Comparison of ENCODE assay signal across 17 mouse cellular contexts in genomic region chr8:120004705-120005381, GRCm38 (mm10). TPM values are rescaled to one million over a fixed set of nuclear protein-coding genes. Genes with fewer than 3 reads are reported as not detected.
DNase-seq lines count a peak whose midpoint lies in the region; ATAC-seq and TF ChIP-seq lines count a peak whose summit lies in the region.
"Had no signal": no experiment of that assay in that cellular context is flagged by ENCODE, and none has a peak within 500 bp of the region (broad histone marks: within the 10 kb centered on the region; RNA-seq: fewer than 3 reads in every experiment).

No protein-coding gene starts in this region.

- no peak for DNase-seq in heart, postnatal 25 days (ENCODE audit: low spot score)
- no peak for DNase-seq in lung, embryonic 14.5 days
- DNase-seq in lung, postnatal 36 days = no peak
- no peak for DNase-seq in cerebellum, adult 2 months
- DNase-seq: cerebellum, postnatal 14 days; layer of hippocampus, postnatal 36 days; lung, adult 2 months; right cerebral cortex, adult 18-20 months; thymus, adult 2 months had no signal

- H3K27me3 ChIP-seq in heart, embryonic 11.5 days (ENCODE audit: control insufficient read depth, insufficient read depth, low read length) = 0 out of 2 replicates have a peak, but pooled peaks cover 4% of the 10 kb centered on the region
- no peaks in the 10 kb centered on the region for H3K27me3 ChIP-seq in lung, embryonic 14.5 days (ENCODE audit: insufficient read depth, low read length)
- H3K27me3 ChIP-seq in intestine, embryonic 15.5 days (replicated peaks) = no peaks in the 10 kb centered on the region
- H3K27me3 ChIP-seq in small intestine, adult 2 months (ENCODE audit: control insufficient read depth, insufficient read depth, low read length) = no peaks in the 10 kb centered on the region
- H3K27me3 ChIP-seq in cerebellum, adult 2 months (ENCODE audit: control insufficient read depth, insufficient read depth, low read length) = no peaks in the 10 kb centered on the region
- H3K27me3 ChIP-seq: embryonic facial prominence, embryonic 15.5 days; forebrain, embryonic 13.5 days; hindbrain, embryonic 15.5 days; midbrain, embryonic 13.5 days had no signal

- H3K27ac ChIP-seq in heart, embryonic 11.5 days (ENCODE audit: low read depth, low read length) = 0 out of 2 replicates have a peak overlapping the region, but pooled peaks have one; percentile 3
- peak overlapping the region; percentile 51 for H3K27ac ChIP-seq in lung, embryonic 14.5 days (ENCODE audit: low read depth)
- H3K27ac ChIP-seq in intestine, embryonic 15.5 days = peak overlapping the region; percentile 85
- H3K27ac ChIP-seq in small intestine, adult 2 months (ENCODE audit: insufficient read depth, low read depth, low read length) = peak overlapping the region; percentile 20; the same call in 1 of the 2 replicates
- no peak overlapping the region for H3K27ac ChIP-seq in cerebellum, adult 2 months (ENCODE audit: insufficient read depth, low read length)
- H3K27ac ChIP-seq: embryonic facial prominence, embryonic 15.5 days; forebrain, embryonic 13.5 days; hindbrain, embryonic 15.5 days; midbrain, embryonic 13.5 days had no signal

- intact Hi-C loops in heart, postnatal 25 days (cut with DNase I) = loop anchor here (5.0 kb wide), 1 partner anchor 37 kb away; no protein-coding TSS in a partner anchor

- ATAC-seq in heart, embryonic 11.5 days (replicated peaks; ENCODE audit: insufficient number of reproducible peaks, low FRiP score, low TSS enrichment) = no peak
- no peak for ATAC-seq in lung, embryonic 14.5 days (ENCODE audit: insufficient read depth)
- ATAC-seq in intestine, embryonic 15.5 days = 0 out of 2 replicates have a peak, but pooled peaks have one; percentile 5
- no peak for ATAC-seq in inflammation-experienced regulatory T-cells, adult 6 months
- ATAC-seq: forebrain, embryonic 13.5 days had no signal

- whole genome bisulfite sequencing in heart, embryonic 11.5 days (ENCODE audit: insufficient replicate concordance) = 63% methylated on average over 2 of the region's 2 CpGs
- WGBS in lung, embryonic 14.5 days = 22% methylated on average over 2 of the region's 2 CpGs
- WGBS in intestine, embryonic 15.5 days = 19% methylated on average over 2 of the region's 2 CpGs
- 38% methylated on average over 2 of the region's 2 CpGs for WGBS in small intestine, adult 2 months
- WGBS in cerebellum, adult 2 months = 47% methylated on average over 2 of the region's 2 CpGs

- H3K9ac ChIP-seq in heart, embryonic 11.5 days (ENCODE audit: low read depth, low read length) = no peak overlapping the region
- H3K9ac ChIP-seq in lung, embryonic 14.5 days = no peak overlapping the region
- no peak overlapping the region for H3K9ac ChIP-seq in intestine, embryonic 15.5 days
- H3K9ac ChIP-seq: embryonic facial prominence, embryonic 15.5 days; forebrain, embryonic 13.5 days; hindbrain, embryonic 15.5 days; midbrain, embryonic 13.5 days had no signal

- H3K4me1 ChIP-seq in heart, embryonic 11.5 days (ENCODE audit: control insufficient read depth, insufficient read depth, low read length) = peaks cover 16% of the 10 kb centered on the region; the same call in 1 of the 2 replicates
- H3K4me1 ChIP-seq in lung, embryonic 14.5 days (ENCODE audit: insufficient read depth) = 0 out of 2 replicates have a peak, but pooled peaks cover 11% of the 10 kb centered on the region
- peaks cover 41% of the 10 kb centered on the region for H3K4me1 ChIP-seq in intestine, embryonic 15.5 days (replicated peaks)
- peaks cover 4% of the 10 kb centered on the region; the same call in 1 of the 2 replicates for H3K4me1 ChIP-seq in small intestine, adult 2 months (ENCODE audit: control insufficient read depth, insufficient read depth, insufficient read length, low read length)
- 0 out of 2 replicates have a peak, but pooled peaks cover 3% of the 10 kb centered on the region for H3K4me1 ChIP-seq in cerebellum, adult 2 months (ENCODE audit: control insufficient read depth, insufficient read depth, low read length)

- H3K4me3 ChIP-seq in heart, embryonic 11.5 days (ENCODE audit: low read depth, low read length) = no peak overlapping the region
- no peak overlapping the region for H3K4me3 ChIP-seq in lung, embryonic 14.5 days (ENCODE audit: low read depth, low read length)
- H3K4me3 ChIP-seq in intestine, embryonic 15.5 days (replicated peaks) = no peak overlapping the region
- no peak overlapping the region for H3K4me3 ChIP-seq in small intestine, adult 2 months (ENCODE audit: low read depth, low read length)
- no peak overlapping the region for H3K4me3 ChIP-seq in cerebellum, adult 2 months (replicated peaks; ENCODE audit: insufficient read depth, low read depth, low read length)
- H3K4me3 ChIP-seq: embryonic facial prominence, embryonic 15.5 days; forebrain, embryonic 13.5 days; hindbrain, embryonic 15.5 days; midbrain, embryonic 13.5 days had no signal

- 0 out of 2 replicates have a peak overlapping the region, but pooled peaks have one; percentile 22 for H3K4me2 ChIP-seq in heart, embryonic 11.5 days
- H3K4me2 ChIP-seq in lung, embryonic 14.5 days = peak overlapping the region; percentile 31; the same call in 1 of the 2 replicates
- H3K4me2 ChIP-seq in intestine, embryonic 15.5 days (replicated peaks) = no peak overlapping the region; the same call in 1 of the 2 replicates
- H3K4me2 ChIP-seq: embryonic facial prominence, embryonic 15.5 days; forebrain, embryonic 13.5 days; hindbrain, embryonic 15.5 days; midbrain, embryonic 13.5 days had no signal

- H3K36me3 ChIP-seq in heart, embryonic 11.5 days (ENCODE audit: control insufficient read depth, insufficient read depth, low read length) = no peaks in the 10 kb centered on the region
- no peaks in the 10 kb centered on the region for H3K36me3 ChIP-seq in lung, embryonic 14.5 days (ENCODE audit: insufficient read depth)
- H3K36me3 ChIP-seq in intestine, embryonic 15.5 days = no peaks in the 10 kb centered on the region
- H3K36me3 ChIP-seq in small intestine, adult 2 months (ENCODE audit: control insufficient read depth, insufficient read depth, low read length) = no peaks in the 10 kb centered on the region
- H3K36me3 ChIP-seq: embryonic facial prominence, embryonic 15.5 days; hindbrain, embryonic 15.5 days; midbrain, embryonic 13.5 days had no signal

- TF ChIP-seq CTCF in lung, embryonic 14.5 days (IDR thresholded peaks at IDR 0.05; ENCODE audit: low read depth) = no peak
- TF ChIP-seq CTCF in small intestine, adult 2 months (IDR thresholded peaks at IDR 0.05; ENCODE audit: extremely low read depth, insufficient read length, insufficient replicate concordance, low read depth, low read length) = no peak
- TF ChIP-seq CTCF in cerebellum, adult 2 months (IDR thresholded peaks at IDR 0.05; ENCODE audit: borderline replicate concordance, insufficient read depth, low read depth, low read length) = no peak

- no peak for TF ChIP-seq POLR2A in small intestine, adult 2 months (IDR thresholded peaks at IDR 0.05; ENCODE audit: low read depth, low read length)
- TF ChIP-seq POLR2A in cerebellum, adult 2 months (IDR thresholded peaks at IDR 0.05; ENCODE audit: borderline replicate concordance, insufficient read depth, low read length) = no peak

- H3K9me3 ChIP-seq in heart, embryonic 11.5 days (replicated peaks; ENCODE audit: control insufficient read depth, low read length) = no peaks in the 10 kb centered on the region
- H3K9me3 ChIP-seq in lung, embryonic 14.5 days (ENCODE audit: low read depth, low read length) = no peaks in the 10 kb centered on the region
- no peaks in the 10 kb centered on the region for H3K9me3 ChIP-seq in intestine, embryonic 15.5 days
- H3K9me3 ChIP-seq: embryonic facial prominence, embryonic 15.5 days; forebrain, embryonic 13.5 days; hindbrain, embryonic 15.5 days; midbrain, embryonic 13.5 days had no signal

RNA-seq across cellular contexts. Expression of gene Crispld2, which starts 12.6 kb away (rescaled TPM):
- 1.7 and 2.8 TPM in 2 replicates for polyA plus RNA-seq in heart, embryonic 11.5 days (2014; fragmentation: Nextera tagmentation; extraction: Ambion mirVana)
- total RNA-seq in heart, postnatal 25 days (2021) = 10 to 100 TPM; 21.7 to 25.7 TPM
- polyA plus RNA-seq in lung, embryonic 14.5 days (2014; fragmentation: Nextera tagmentation; extraction: Ambion mirVana) = 4.4 and 4.9 TPM in 2 replicates
- 23.9 and 24.9 TPM in 2 replicates for polyA plus RNA-seq in intestine, embryonic 15.5 days (2015; fragmentation: Nextera tagmentation; extraction: Ambion mirVana)
- polyA plus RNA-seq in small intestine, adult 2 months (2012; rRNA removed) = 8.1 and 8.9 TPM in 2 replicates
- polyA plus RNA-seq in cerebellum, adult 2 months (2012; rRNA removed) = 2.4 and 2.6 TPM in 2 replicates
- under 1 TPM in 1 of 3 experiments, not detected in 2; 0.34 TPM for polyA plus RNA-seq in inflammation-experienced regulatory T-cells, adult 6 months (2017; shearing (Covaris generic))
